Mouse (Mus musculus): ENCODE measurements around the gene Nlrp6. TPM values are rescaled to one million over a fixed set of nuclear protein-coding genes. Genes with fewer than 3 reads are reported as not detected.

Nlrp6 gene
- total and polyA plus RNA-seq, 3 experiments: 0.04 to 0.07 TPM; not detected in 1

DNA sequence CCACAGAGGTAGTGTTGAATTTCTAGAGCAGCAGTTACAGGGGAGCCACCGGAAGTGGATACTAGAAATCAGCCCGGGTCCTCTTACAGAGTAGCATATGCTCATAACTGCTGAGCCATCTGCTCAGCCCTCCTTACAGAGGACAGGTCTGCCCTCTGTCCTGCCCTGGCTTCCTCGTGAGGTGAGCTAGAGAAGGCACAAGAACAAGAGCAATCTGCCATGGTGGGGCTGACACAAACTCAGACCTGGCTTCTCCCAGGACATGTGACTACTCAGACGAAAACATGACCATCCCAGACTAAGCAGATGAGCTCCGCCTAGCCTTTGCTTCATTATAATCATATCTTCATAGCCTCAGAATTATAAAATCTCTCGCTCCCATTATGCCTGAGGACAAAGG, 31.1 kb downstream of the Nlrp6 start:
- intact Hi-C loops (cut with DNase I): no loop called here
- peaks cover 52% of the 10 kb centered on the region for H3K4me1 ChIP-seq (ENCODE audit: control insufficient read depth, insufficient read depth, low read length)
- 53% methylated on average over 6 of the region's 6 CpGs for WGBS
- no peak overlapping the region for H3K9ac ChIP-seq (ENCODE audit: low read depth, low read length)
- DNase-seq: no peak
- H3K36me3 ChIP-seq (ENCODE audit: control insufficient read depth, insufficient read depth, low read length): no peaks in the 10 kb centered on the region; the same call in 1 of the 2 replicates
- H3K27ac ChIP-seq: peak overlapping the region; percentile 87
- no peak overlapping the region; the same call in 1 of the 2 replicates for H3K4me3 ChIP-seq
- 0 out of 2 replicates have a peak, but pooled peaks cover 2% of the 10 kb centered on the region for H3K79me2 ChIP-seq (replicated peaks; ENCODE audit: control insufficient read depth, insufficient read depth, low read length)
- no peaks in the 10 kb centered on the region for H3K27me3 ChIP-seq (ENCODE audit: control insufficient read depth, insufficient read depth, low read length)
- TF ChIP-seq POLR2A (IDR thresholded peaks at IDR 0.05; ENCODE audit: insufficient read depth, low read depth, low read length) (no peak), CTCF (IDR thresholded peaks at IDR 0.05) (no peak), EP300 (IDR thresholded peaks at IDR 0.05; ENCODE audit: insufficient read depth, low read depth, low read length) (no peak)

DNA sequence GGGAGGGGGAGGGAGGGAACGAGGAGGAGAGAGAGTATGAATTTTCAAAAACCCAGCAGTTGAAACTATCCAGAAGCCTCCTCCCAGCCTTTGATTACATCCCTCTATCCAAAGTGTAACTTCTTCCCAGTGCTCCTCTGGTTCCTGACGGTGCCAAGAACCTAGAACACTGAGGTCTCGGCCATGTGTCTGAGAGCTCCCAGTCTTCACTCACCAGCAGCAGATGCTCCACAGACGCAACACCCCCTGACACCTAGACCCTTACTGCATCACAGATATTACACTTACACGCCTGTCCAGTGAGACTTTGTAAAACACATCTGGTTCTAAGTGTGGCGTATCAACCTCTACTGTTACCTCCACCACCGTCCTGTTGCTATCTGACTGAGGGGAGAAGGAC, 31.7 kb downstream of the Nlrp6 start:
- no peaks in the 10 kb centered on the region for H3K27me3 ChIP-seq (ENCODE audit: control insufficient read depth, insufficient read depth, low read length)
- TF ChIP-seq EP300 (IDR thresholded peaks at IDR 0.05; ENCODE audit: insufficient read depth, low read depth, low read length) (no peak), POLR2A (IDR thresholded peaks at IDR 0.05; ENCODE audit: insufficient read depth, low read depth, low read length) (peak; percentile 32; the same call in 1 of the 2 replicates), CTCF (IDR thresholded peaks at IDR 0.05) (no peak)
- 0 out of 2 replicates have a peak, but pooled peaks cover 2% of the 10 kb centered on the region for H3K79me2 ChIP-seq (replicated peaks; ENCODE audit: control insufficient read depth, insufficient read depth, low read length)
- intact Hi-C loops (cut with DNase I): no loop called here
- H3K4me3 ChIP-seq: no peak overlapping the region; the same call in 1 of the 2 replicates
- WGBS: 55% methylated on average over 7 of the region's 7 CpGs
- peaks cover 49% of the 10 kb centered on the region for H3K4me1 ChIP-seq (ENCODE audit: control insufficient read depth, insufficient read depth, low read length)
- H3K9ac ChIP-seq (ENCODE audit: low read depth, low read length): no peak overlapping the region
- DNase-seq: no peak
- peak overlapping the region; percentile 95 for H3K27ac ChIP-seq
- H3K36me3 ChIP-seq (ENCODE audit: control insufficient read depth, insufficient read depth, low read length): no peaks in the 10 kb centered on the region; the same call in 1 of the 2 replicates

DNA sequence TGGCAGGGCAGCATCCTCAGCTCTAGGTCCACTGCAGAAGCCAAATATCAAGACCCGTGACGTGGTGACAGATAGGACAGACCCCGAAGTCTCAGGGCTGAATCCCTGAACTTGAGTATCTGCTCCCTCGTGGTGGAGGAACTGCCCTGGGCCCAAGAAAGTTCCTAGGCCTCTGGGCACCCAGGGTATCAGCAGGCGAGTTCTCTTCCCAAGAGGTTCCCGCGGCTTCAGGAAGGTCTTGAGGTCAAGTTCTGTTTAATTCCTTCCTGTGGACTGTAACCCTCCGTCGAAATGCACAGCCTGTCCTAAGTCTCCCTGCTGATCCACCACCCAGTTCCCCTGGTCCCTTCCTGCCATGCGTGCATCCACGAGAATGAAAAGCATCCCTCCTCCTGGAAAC, 32.4 kb downstream of the Nlrp6 start:
- no peaks in the 10 kb centered on the region for H3K27me3 ChIP-seq (ENCODE audit: control insufficient read depth, insufficient read depth, low read length)
- H3K9ac ChIP-seq (ENCODE audit: low read depth, low read length): peak overlapping the region; percentile 13
- H3K4me3 ChIP-seq: peak overlapping the region; percentile 69
- peak overlapping the region; percentile 95 for H3K27ac ChIP-seq
- WGBS: 40% methylated on average over 11 of the region's 11 CpGs
- intact Hi-C loops (cut with DNase I): loop anchor here (1.0 kb wide), 1 partner anchor 11 kb away; no protein-coding TSS in a partner anchor
- H3K36me3 ChIP-seq (ENCODE audit: control insufficient read depth, insufficient read depth, low read length): no peaks in the 10 kb centered on the region; the same call in 1 of the 2 replicates
- peak in 1 of 2 experiments; percentile 38 for DNase-seq
- H3K4me1 ChIP-seq (ENCODE audit: control insufficient read depth, insufficient read depth, low read length): peaks cover 42% of the 10 kb centered on the region
- 0 out of 2 replicates have a peak, but pooled peaks cover 2% of the 10 kb centered on the region for H3K79me2 ChIP-seq (replicated peaks; ENCODE audit: control insufficient read depth, insufficient read depth, low read length)
- TF ChIP-seq POLR2A (IDR thresholded peaks at IDR 0.05; ENCODE audit: insufficient read depth, low read depth, low read length) (no peak), EP300 (IDR thresholded peaks at IDR 0.05; ENCODE audit: insufficient read depth, low read depth, low read length) (no peak), CTCF (IDR thresholded peaks at IDR 0.05) (no peak)

DNA sequence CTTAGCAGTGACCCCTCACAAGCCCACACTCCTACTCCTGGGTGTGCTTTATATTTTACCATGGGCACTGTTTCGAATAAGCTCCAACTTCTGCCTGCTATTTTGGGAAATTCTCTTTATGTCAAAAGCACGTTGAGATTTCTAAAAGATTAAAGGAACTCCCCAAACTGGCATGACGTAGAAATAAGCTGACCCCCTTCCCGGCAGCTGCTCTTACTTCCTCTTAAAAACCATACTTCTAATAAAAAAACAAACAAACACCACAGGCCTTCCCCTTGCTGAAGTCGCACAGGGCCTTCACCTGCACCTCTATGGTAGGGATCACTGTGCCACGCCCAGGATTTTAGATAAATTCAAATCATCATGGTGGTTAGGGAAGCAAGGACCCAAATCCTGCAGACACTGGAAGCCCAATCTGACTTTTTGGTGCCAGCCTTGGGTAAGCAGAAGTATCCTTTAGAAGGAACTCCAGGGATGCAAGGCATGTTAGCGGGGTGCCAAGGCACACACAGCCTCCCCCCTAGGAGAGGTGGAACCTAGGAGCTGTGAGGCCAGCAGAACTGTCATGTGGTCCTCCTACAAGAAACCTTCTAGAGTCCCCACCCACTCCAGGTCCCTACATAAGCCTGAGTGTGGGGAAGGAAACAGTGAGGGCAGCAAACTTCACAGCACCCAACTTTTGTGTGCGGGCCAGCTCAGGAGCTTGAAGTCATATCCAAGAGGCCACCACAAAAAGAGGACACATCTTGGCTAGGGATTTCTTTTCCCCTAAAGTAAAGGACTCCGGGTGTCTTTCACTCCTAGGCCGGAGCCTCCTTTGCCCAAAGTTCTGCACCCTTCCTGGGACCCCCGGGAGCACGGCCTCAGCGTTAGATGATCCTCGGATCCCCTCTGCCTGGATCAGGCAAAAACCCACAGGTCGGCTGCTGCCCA, 33.4 kb downstream of the Nlrp6 start:
- H3K36me3 ChIP-seq (ENCODE audit: control insufficient read depth, insufficient read depth, low read length): peaks cover 3% of the 10 kb centered on the region; the same call in 1 of the 2 replicates
- TF ChIP-seq POLR2A (IDR thresholded peaks at IDR 0.05; ENCODE audit: insufficient read depth, low read depth, low read length): peak; percentile 23; the same call in 1 of the 2 replicates
- TF ChIP-seq EP300 (IDR thresholded peaks at IDR 0.05; ENCODE audit: insufficient read depth, low read depth, low read length): no peak
- no peak for TF ChIP-seq CTCF (IDR thresholded peaks at IDR 0.05)
- peak overlapping the region; percentile 30 for H3K9ac ChIP-seq (ENCODE audit: low read depth, low read length)
- peak overlapping the region; percentile 69 for H3K4me3 ChIP-seq
- peak overlapping the region; percentile 95 for H3K27ac ChIP-seq
- intact Hi-C loops (cut with DNase I): loop anchor here (1.0 kb wide), 1 partner anchor 12 kb away; no protein-coding TSS in a partner anchor
- H3K79me2 ChIP-seq (replicated peaks; ENCODE audit: control insufficient read depth, insufficient read depth, low read length): 0 out of 2 replicates have a peak, but pooled peaks cover 2% of the 10 kb centered on the region
- H3K4me1 ChIP-seq (ENCODE audit: control insufficient read depth, insufficient read depth, low read length): peaks cover 38% of the 10 kb centered on the region
- H3K27me3 ChIP-seq (ENCODE audit: control insufficient read depth, insufficient read depth, low read length): no peaks in the 10 kb centered on the region
- WGBS: 37% methylated on average over 15 of the region's 15 CpGs
- peak; percentile 55 to 56 for DNase-seq

DNA sequence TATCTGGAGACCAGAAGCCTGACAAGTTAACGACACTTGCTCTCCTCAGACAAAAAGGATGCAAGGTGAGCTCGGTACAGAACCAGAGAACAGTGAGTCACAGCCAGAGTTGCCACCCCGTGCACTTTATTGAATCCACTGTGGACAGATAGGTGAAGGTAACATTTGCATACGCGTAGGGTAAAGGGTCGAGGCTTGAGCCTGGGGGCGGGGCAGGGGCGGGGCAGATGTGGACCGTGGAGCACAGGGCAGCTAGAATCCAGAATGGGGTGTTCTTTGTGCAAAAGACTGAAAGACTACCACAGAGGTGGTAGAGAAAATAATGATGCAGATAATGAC, 34.0 kb downstream of the Nlrp6 start:
- H3K9ac ChIP-seq (ENCODE audit: low read depth, low read length): peak overlapping the region; percentile 67
- DNase-seq: peak in 1 of 2 experiments; percentile 46
- TF ChIP-seq EP300 (IDR thresholded peaks at IDR 0.05; ENCODE audit: insufficient read depth, low read depth, low read length) (no peak), CTCF (IDR thresholded peaks at IDR 0.05) (no peak), POLR2A (IDR thresholded peaks at IDR 0.05; ENCODE audit: insufficient read depth, low read depth, low read length) (no peak)
- intact Hi-C loops (cut with DNase I): loop anchor here (5.0 kb wide), 1 partner anchor 47 kb away; no protein-coding TSS in a partner anchor
- peak overlapping the region; percentile 69 for H3K4me3 ChIP-seq
- H3K4me1 ChIP-seq (ENCODE audit: control insufficient read depth, insufficient read depth, low read length): peaks cover 39% of the 10 kb centered on the region
- H3K27me3 ChIP-seq (ENCODE audit: control insufficient read depth, insufficient read depth, low read length): no peaks in the 10 kb centered on the region
- H3K36me3 ChIP-seq (ENCODE audit: control insufficient read depth, insufficient read depth, low read length): peaks cover 3% of the 10 kb centered on the region; the same call in 1 of the 2 replicates
- H3K27ac ChIP-seq: peak overlapping the region; percentile 95
- 17% methylated on average over 9 of the region's 9 CpGs for WGBS
- 0 out of 2 replicates have a peak, but pooled peaks cover 2% of the 10 kb centered on the region for H3K79me2 ChIP-seq (replicated peaks; ENCODE audit: control insufficient read depth, insufficient read depth, low read length)

Data from heart, adult 2 months (tissue).